ENCODE assay signal across 9 mouse cellular contexts in genomic region chr11:78822792-78823498, GRCm38 (mm10). TPM values are rescaled to one million over a fixed set of nuclear protein-coding genes. Genes with fewer than 3 reads are reported as not detected.
DNase-seq lines count a peak whose midpoint lies in the region; ATAC-seq and TF ChIP-seq lines count a peak whose summit lies in the region.
"Had no signal": no experiment of that assay in that cellular context is flagged by ENCODE, and none has a peak within 500 bp of the region (broad histone marks: within the 10 kb centered on the region; RNA-seq: fewer than 3 reads in every experiment).

No protein-coding gene starts in this region.

- no peak overlapping the region for H3K9ac ChIP-seq in embryonic facial prominence, embryonic 11.5 days (replicated peaks; ENCODE audit: low read length)
- no peak overlapping the region for H3K9ac ChIP-seq in limb, embryonic 14.5 days (ENCODE audit: low read depth, low read length, severe bottlenecking)
- H3K9ac ChIP-seq: limb, embryonic 15.5 days had no signal

- no peaks in the 10 kb centered on the region for H3K9me3 ChIP-seq in embryonic facial prominence, embryonic 11.5 days (replicated peaks; ENCODE audit: control insufficient read depth, low read length)
- H3K9me3 ChIP-seq in limb, embryonic 14.5 days (ENCODE audit: control insufficient read depth, low read length) = no peaks in the 10 kb centered on the region
- H3K9me3 ChIP-seq: limb, embryonic 15.5 days had no signal

- H3K4me2 ChIP-seq in embryonic facial prominence, embryonic 11.5 days (ENCODE audit: low read depth, low read length) = no peak overlapping the region
- no peak overlapping the region for H3K4me2 ChIP-seq in limb, embryonic 14.5 days (replicated peaks; ENCODE audit: low read depth, low read length, severe bottlenecking)
- H3K4me2 ChIP-seq: limb, embryonic 15.5 days had no signal

- H3K27me3 ChIP-seq in embryonic facial prominence, embryonic 11.5 days (ENCODE audit: control insufficient read depth, insufficient read depth, low read length) = no peaks in the 10 kb centered on the region
- no peaks in the 10 kb centered on the region for H3K27me3 ChIP-seq in limb, embryonic 14.5 days (ENCODE audit: control insufficient read depth, insufficient read depth, low read length)
- H3K27me3 ChIP-seq: limb, embryonic 15.5 days had no signal

- H3K27ac ChIP-seq in layer of hippocampus, adult 2 months = no peak overlapping the region
- H3K27ac ChIP-seq in embryonic facial prominence, embryonic 11.5 days (replicated peaks; ENCODE audit: low read depth, low read length) = no peak overlapping the region
- no peak overlapping the region for H3K27ac ChIP-seq in limb, embryonic 14.5 days (replicated peaks; ENCODE audit: low read depth, low read length)
- H3K27ac ChIP-seq: limb, embryonic 15.5 days had no signal

- peaks cover 3% of the 10 kb centered on the region; the same call in 1 of the 2 replicates for H3K4me1 ChIP-seq in embryonic facial prominence, embryonic 11.5 days (ENCODE audit: control insufficient read depth, insufficient read depth, low read length)
- H3K4me1 ChIP-seq in limb, embryonic 14.5 days (ENCODE audit: control insufficient read depth, insufficient read depth, low read length) = peaks cover 11% of the 10 kb centered on the region; the same call in 1 of the 2 replicates

- 54% methylated on average over 13 of the region's 13 CpGs for WGBS in embryonic facial prominence, embryonic 11.5 days
- 59% methylated on average over 13 of the region's 13 CpGs for WGBS in limb, embryonic 14.5 days

- TF ChIP-seq POLR2A in limb, embryonic 14.5 days (IDR thresholded peaks at IDR 0.05; ENCODE audit: borderline replicate concordance, extremely low read depth, insufficient read depth, insufficient read length) = no peak

- no peak overlapping the region for H3K4me3 ChIP-seq in layer of hippocampus, adult 2 months
- no peak overlapping the region for H3K4me3 ChIP-seq in embryonic facial prominence, embryonic 11.5 days (ENCODE audit: low read depth, low read length)
- no peak overlapping the region for H3K4me3 ChIP-seq in limb, embryonic 14.5 days (replicated peaks; ENCODE audit: low read length)
- H3K4me3 ChIP-seq: limb, embryonic 15.5 days had no signal

- no peak for ATAC-seq in embryonic facial prominence, embryonic 11.5 days (replicated peaks; ENCODE audit: insufficient number of reproducible peaks, low FRiP score, low TSS enrichment, low read depth)
- ATAC-seq in limb, embryonic 14.5 days (ENCODE audit: low FRiP score, low read depth) = no peak

- no peaks in the 10 kb centered on the region for H3K36me3 ChIP-seq in embryonic facial prominence, embryonic 11.5 days (replicated peaks; ENCODE audit: control insufficient read depth, insufficient read depth, low read depth, low read length)
- H3K36me3 ChIP-seq in limb, embryonic 14.5 days (ENCODE audit: control insufficient read depth, insufficient read depth, low read length) = no peaks in the 10 kb centered on the region
- H3K36me3 ChIP-seq: limb, embryonic 15.5 days had no signal

- DNase-seq in layer of hippocampus, adult 2 months (ENCODE audit: low spot score in 2 of 2) = peak in 1 of 2 experiments; percentile 49
- DNase-seq in layer of hippocampus, postnatal 36 days = no peak
- DNase-seq in CD4-positive, CD25-positive, alpha-beta regulatory T cell, adult 2 months (ENCODE audit: low read depth, low spot score) = peak; percentile 83
- DNase-seq in ES-CJ7 (ENCODE audit: low read depth, low spot score) = peak; percentile 66
- DNase-seq in embryonic facial prominence, embryonic 11.5 days (ENCODE audit: low spot score) = peak; percentile 77
- peak; percentile 40 for DNase-seq in limb, embryonic 14.5 days (ENCODE audit: low spot score)
- DNase-seq in thymus, postnatal 25 days = peak; percentile 65
- DNase-seq in right cerebral cortex, postnatal 36 days (ENCODE audit: low spot score in 2 of 2) = no peak

- TF ChIP-seq CTCF in layer of hippocampus, adult 2 months (conservative IDR thresholded peaks at IDR 0.05) = peak; percentile 79

RNA-seq across cellular contexts. Expression of gene Lyrm9, which starts 3.4 kb away (rescaled TPM):
- total RNA-seq in layer of hippocampus, adult 2 months (2021) = 10 to 100 TPM; 20.6 to 22.0 TPM
- total RNA-seq in layer of hippocampus, postnatal 36 days (2021) = 10 to 100 TPM; 14.9 to 22.3 TPM
- polyA plus RNA-seq in embryonic facial prominence, embryonic 11.5 days (2014; fragmentation: Nextera tagmentation; extraction: Ambion mirVana) = 12.4 and 14.2 TPM in 2 replicates
- polyA plus RNA-seq in limb, embryonic 14.5 days (2012; rRNA removed) = 8.3 and 10.1 TPM in 2 replicates
- polyA plus RNA-seq in limb, embryonic 14.5 days (2014; fragmentation: Nextera tagmentation; extraction: Ambion mirVana) = 14.0 and 15.1 TPM in 2 replicates

Comparison
In these comparisons a context has a peak if more than half of its experiments do, and no peak if none do; other contexts are left out.
1. DNase-seq: peak in CD4-positive, CD25-positive, alpha-beta regulatory T cell, adult 2 months (single experiment), ES-CJ7 (single experiment), embryonic facial prominence, embryonic 11.5 days (single experiment), limb, embryonic 14.5 days (single experiment) and thymus, postnatal 25 days (single experiment); none in layer of hippocampus, postnatal 36 days (0 of 2) and right cerebral cortex, postnatal 36 days (0 of 2).